Mouse (Mus musculus): ENCODE results near the gene Syce1. TPM values are rescaled to one million over a fixed set of nuclear protein-coding genes. Genes with fewer than 3 reads are reported as not detected.

Syce1 gene
- polyA plus RNA-seq, 1 experiment from 2014 or later, result 0.18 TPM

GRCm38 (mm10) chr7:140733162-140733561 lies 54.5 kb downstream of the Syce1 start:
- Histone ChIP-seq H3K4me2 (replicated peaks; ENCODE audit: low read depth) (no peak overlapping the region), H3K36me3 (ENCODE audit: control insufficient read depth, insufficient read depth) (no peaks in the 10 kb centered on the region), H3K9me3 (ENCODE audit: control insufficient read depth) (no peaks in the 10 kb centered on the region), H3K27me3 (replicated peaks; ENCODE audit: control insufficient read depth, insufficient read depth, low read length) (no peaks in the 10 kb centered on the region), H3K4me3 (ENCODE audit: low read depth, low read length) (no peak overlapping the region), H3K9ac (ENCODE audit: low read depth, low read length) (no peak overlapping the region), H3K4me1 (replicated peaks; ENCODE audit: control insufficient read depth, insufficient read depth, low read length) (no peaks in the 10 kb centered on the region), H3K27ac (ENCODE audit: low read depth, low read length) (no peak overlapping the region)
- no peak for ATAC-seq
- WGBS, result 66% methylated on average over 2 of the region's 2 CpGs
- peak; percentile 35; the same call in 1 of the 2 replicates for TF ChIP-seq CTCF (IDR thresholded peaks at IDR 0.05; ENCODE audit: low read depth)

Other genes with a start within 250 kb of the Syce1 start
- gene Olfr538, start 220.0 kb downstream of the Syce1 start, polyA plus RNA-seq (2015; fragmentation: Nextera tagmentation; extraction: Ambion mirVana), result not detected in 2 replicates
- gene Olfr46, start 186.6 kb downstream of the Syce1 start, polyA plus RNA-seq (2015; fragmentation: Nextera tagmentation; extraction: Ambion mirVana), result not detected in 2 replicates
- gene Olfr61, start 158.9 kb downstream of the Syce1 start, polyA plus RNA-seq (2015; fragmentation: Nextera tagmentation; extraction: Ambion mirVana), result not detected in 2 replicates
- gene Olfr53, start 141.4 kb downstream of the Syce1 start, polyA plus RNA-seq (2015; fragmentation: Nextera tagmentation; extraction: Ambion mirVana), result not detected in 2 replicates
- gene Olfr539, start 127.9 kb downstream of the Syce1 start, polyA plus RNA-seq (2015; fragmentation: Nextera tagmentation; extraction: Ambion mirVana), result not detected in 2 replicates
- not detected in 2 replicates for gene Olfr45, start 105.9 kb downstream of the Syce1 start, polyA plus RNA-seq (2015; fragmentation: Nextera tagmentation; extraction: Ambion mirVana)
- not detected in 2 replicates for gene Olfr541, start 90.6 kb downstream of the Syce1 start, polyA plus RNA-seq (2015; fragmentation: Nextera tagmentation; extraction: Ambion mirVana)
- gene Cyp2e1, start 24.1 kb downstream of the Syce1 start, polyA plus RNA-seq (2015; fragmentation: Nextera tagmentation; extraction: Ambion mirVana), result not detected in 2 replicates
- 0.59 and 0.76 TPM in 2 replicates for gene Zfp941, start 34.3 kb upstream of the Syce1 start, polyA plus RNA-seq (2015; fragmentation: Nextera tagmentation; extraction: Ambion mirVana)
- gene Urah, start 47.2 kb upstream of the Syce1 start, polyA plus RNA-seq (2015; fragmentation: Nextera tagmentation; extraction: Ambion mirVana), result 52.2 and 55.3 TPM in 2 replicates
- not detected in 2 replicates for gene Scgb1c1, start 57.7 kb upstream of the Syce1 start, polyA plus RNA-seq (2015; fragmentation: Nextera tagmentation; extraction: Ambion mirVana)
- gene Odf3, start 60.0 kb upstream of the Syce1 start, polyA plus RNA-seq (2015; fragmentation: Nextera tagmentation; extraction: Ambion mirVana), result not detected in 2 replicates
- gene Gm45785, start 68.5 kb upstream of the Syce1 start, polyA plus RNA-seq (2015; fragmentation: Nextera tagmentation; extraction: Ambion mirVana), result not detected in 2 replicates
- gene Ric8a, start 69.1 kb upstream of the Syce1 start, polyA plus RNA-seq (2015; fragmentation: Nextera tagmentation; extraction: Ambion mirVana), result 42.3 and 47.7 TPM in 2 replicates
- gene Bet1l, start 69.7 kb upstream of the Syce1 start, polyA plus RNA-seq (2015; fragmentation: Nextera tagmentation; extraction: Ambion mirVana), result 42.4 and 52.6 TPM in 2 replicates
- 150 and 155 TPM in 2 replicates for gene Psmd13, start 94.1 kb upstream of the Syce1 start, polyA plus RNA-seq (2015; fragmentation: Nextera tagmentation; extraction: Ambion mirVana)
- 28.9 and 30.9 TPM in 2 replicates for gene Sirt3, start 94.5 kb upstream of the Syce1 start, polyA plus RNA-seq (2015; fragmentation: Nextera tagmentation; extraction: Ambion mirVana)
- gene Cox8b, start 112.6 kb upstream of the Syce1 start, polyA plus RNA-seq (2015; fragmentation: Nextera tagmentation; extraction: Ambion mirVana), result 0.53 and 0.69 TPM in 2 replicates
- 52.8 and 53.0 TPM in 2 replicates for gene Nlrp6, start 133.1 kb upstream of the Syce1 start, polyA plus RNA-seq (2015; fragmentation: Nextera tagmentation; extraction: Ambion mirVana)
- 18.9 and 19.4 TPM in 2 replicates for gene Pgghg, start 153.5 kb upstream of the Syce1 start, polyA plus RNA-seq (2015; fragmentation: Nextera tagmentation; extraction: Ambion mirVana)
- 0.34 and 0.75 TPM in 2 replicates for gene Ifitm5, start 162.4 kb upstream of the Syce1 start, polyA plus RNA-seq (2015; fragmentation: Nextera tagmentation; extraction: Ambion mirVana)
- gene Gm45717, start 168.1 kb upstream of the Syce1 start, polyA plus RNA-seq (2015; fragmentation: Nextera tagmentation; extraction: Ambion mirVana), result 0.38 TPM in 1 of 2 replicates, not detected in the other
- gene Ifitm2, start 168.1 kb upstream of the Syce1 start, polyA plus RNA-seq (2015; fragmentation: Nextera tagmentation; extraction: Ambion mirVana), result 686 and 738 TPM in 2 replicates
- 122 and 133 TPM in 2 replicates for gene Ifitm1, start 179.4 kb upstream of the Syce1 start, polyA plus RNA-seq (2015; fragmentation: Nextera tagmentation; extraction: Ambion mirVana)
- gene Ifitm3, start 222.9 kb upstream of the Syce1 start, polyA plus RNA-seq (2015; fragmentation: Nextera tagmentation; extraction: Ambion mirVana), result 324 and 334 TPM in 2 replicates
- 0.93 and 1.0 TPM in 2 replicates for gene Ifitm6, start 230.1 kb upstream of the Syce1 start, polyA plus RNA-seq (2015; fragmentation: Nextera tagmentation; extraction: Ambion mirVana)
- gene Gm17387, start 241.3 kb upstream of the Syce1 start, polyA plus RNA-seq (2015; fragmentation: Nextera tagmentation; extraction: Ambion mirVana), result not detected in 2 replicates